Mouse (Mus musculus): ENCODE measurements at regions not wholly inside any gene's neighbourhood (a gene's known extent, or its start where the extent isn't known, plus 50 kb on each side); places are given as distances from the start of the nearest gene placed in this dataset.
A peak's percentile ranks its signal among the peaks of the same experiment; 100 is the strongest.

GRCm38 (mm10) chr15:7459992-7460820 lies 62.0 kb upstream of the Egflam start:
- H3K9ac ChIP-seq = no peak overlapping the region
- H3K4me2 ChIP-seq (replicated peaks) = no peak overlapping the region
- H3K27ac ChIP-seq = no peak overlapping the region
- peak; percentile 56 for ATAC-seq (ENCODE audit: insufficient number of reproducible peaks, insufficient read depth, low FRiP score, low TSS enrichment)
- H3K36me3 ChIP-seq = no peaks in the 10 kb centered on the region
- H3K9me3 ChIP-seq = no peaks in the 10 kb centered on the region
- H3K27me3 ChIP-seq = peaks cover 12% of the 10 kb centered on the region
- H3K4me3 ChIP-seq = no peak overlapping the region
- WGBS = 28% methylated on average over 9 of the region's 9 CpGs
- H3K4me1 ChIP-seq = no peaks in the 10 kb centered on the region

GRCm38 (mm10) chr15:7462549-7462948 lies 64.4 kb upstream of the Egflam start:
- H3K4me1 ChIP-seq = no peaks in the 10 kb centered on the region
- no peak overlapping the region for H3K4me2 ChIP-seq (replicated peaks)
- H3K36me3 ChIP-seq = no peaks in the 10 kb centered on the region
- no peak overlapping the region for H3K9ac ChIP-seq
- H3K9me3 ChIP-seq = no peaks in the 10 kb centered on the region
- no peak overlapping the region for H3K4me3 ChIP-seq
- 78% methylated on average over 18 of the region's 18 CpGs for WGBS
- no peak overlapping the region for H3K27ac ChIP-seq
- no peak for ATAC-seq (ENCODE audit: insufficient number of reproducible peaks, insufficient read depth, low FRiP score, low TSS enrichment)
- H3K27me3 ChIP-seq = peaks cover 12% of the 10 kb centered on the region

DNA sequence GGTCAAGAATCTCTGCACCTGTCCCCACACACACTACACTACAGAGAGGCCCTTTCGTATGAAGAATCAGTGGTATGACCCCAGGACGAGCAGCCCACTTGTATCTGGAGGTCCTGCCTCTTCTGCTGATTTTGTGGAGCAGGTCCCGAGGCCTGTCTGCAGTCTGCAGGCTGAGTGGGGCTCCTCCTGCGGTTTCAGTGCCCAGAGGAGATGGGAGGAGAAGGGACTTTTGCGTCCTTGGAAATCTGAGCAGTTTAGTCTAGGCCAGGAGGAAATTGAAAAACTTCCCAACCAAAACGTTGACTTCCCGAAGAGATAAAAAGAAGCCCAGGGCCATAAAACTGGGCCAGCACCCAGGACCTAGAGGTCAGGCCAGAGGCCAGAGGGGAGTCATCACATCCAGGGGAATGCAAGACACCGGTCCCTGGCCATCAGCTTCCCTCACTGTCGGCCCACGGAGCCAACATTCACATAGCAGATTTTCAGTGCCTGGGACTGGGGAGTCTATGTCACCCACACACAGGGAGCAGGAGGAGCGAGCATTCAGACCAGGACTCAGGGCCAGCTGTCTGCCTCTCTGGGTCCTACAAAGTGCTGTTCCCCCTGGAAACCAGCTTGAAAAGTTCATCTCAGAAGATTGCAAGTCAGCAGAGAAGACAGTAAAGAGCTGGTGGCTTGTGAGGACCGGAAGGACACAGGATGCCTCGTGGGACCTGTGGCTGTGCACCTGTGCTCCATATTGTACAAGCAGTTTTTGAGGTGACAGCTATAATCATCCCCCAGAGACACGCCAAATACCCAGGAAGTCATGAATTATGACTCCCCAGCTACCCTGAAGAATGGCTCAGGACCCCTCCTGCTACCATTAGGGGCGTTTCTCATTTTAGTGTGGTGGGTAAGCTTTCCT lies 65.5 kb upstream of the Egflam start:
- H3K4me1 ChIP-seq = no peaks in the 10 kb centered on the region
- peaks cover 9% of the 10 kb centered on the region for H3K27me3 ChIP-seq
- H3K9ac ChIP-seq = no peak overlapping the region
- ATAC-seq (ENCODE audit: insufficient number of reproducible peaks, insufficient read depth, low FRiP score, low TSS enrichment) = no peak
- no peak overlapping the region for H3K27ac ChIP-seq
- no peak overlapping the region for H3K4me3 ChIP-seq
- WGBS = 73% methylated on average over 15 of the region's 15 CpGs
- no peaks in the 10 kb centered on the region for H3K9me3 ChIP-seq
- no peaks in the 10 kb centered on the region for H3K36me3 ChIP-seq
- H3K4me2 ChIP-seq (replicated peaks) = no peak overlapping the region

DNA sequence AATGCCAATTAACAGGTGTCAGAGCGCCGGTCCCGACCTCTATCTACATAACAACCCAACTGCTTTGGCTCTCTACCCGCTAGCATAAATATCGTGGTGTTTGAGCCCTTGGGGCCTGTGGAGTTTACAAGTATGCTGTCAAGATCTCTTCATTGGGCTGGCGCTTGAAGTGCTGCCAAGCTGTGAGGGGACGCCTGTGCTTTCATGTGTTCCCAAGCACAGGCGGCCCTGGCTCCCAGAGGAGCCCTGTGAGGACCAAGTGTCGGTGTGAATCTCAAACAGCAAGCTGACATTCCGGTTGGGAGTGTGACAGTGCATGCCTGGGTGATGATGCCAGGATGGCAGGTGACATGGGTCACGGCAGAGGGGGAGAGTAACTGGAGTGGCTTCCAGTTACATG lies 82.0 kb upstream of the Egflam start:
- no peak for ATAC-seq (ENCODE audit: insufficient number of reproducible peaks, insufficient read depth, low FRiP score, low TSS enrichment)
- WGBS = 6% methylated on average over 11 of the region's 11 CpGs
- H3K9me3 ChIP-seq = no peaks in the 10 kb centered on the region
- H3K27ac ChIP-seq = no peak overlapping the region
- H3K4me2 ChIP-seq (replicated peaks) = no peak overlapping the region
- H3K4me1 ChIP-seq = 0 out of 2 replicates have a peak, but pooled peaks cover 5% of the 10 kb centered on the region
- H3K9ac ChIP-seq = no peak overlapping the region
- no peak overlapping the region for H3K4me3 ChIP-seq
- H3K27me3 ChIP-seq = peaks cover 18% of the 10 kb centered on the region; the same call in 1 of the 2 replicates
- H3K36me3 ChIP-seq = no peaks in the 10 kb centered on the region

DNA sequence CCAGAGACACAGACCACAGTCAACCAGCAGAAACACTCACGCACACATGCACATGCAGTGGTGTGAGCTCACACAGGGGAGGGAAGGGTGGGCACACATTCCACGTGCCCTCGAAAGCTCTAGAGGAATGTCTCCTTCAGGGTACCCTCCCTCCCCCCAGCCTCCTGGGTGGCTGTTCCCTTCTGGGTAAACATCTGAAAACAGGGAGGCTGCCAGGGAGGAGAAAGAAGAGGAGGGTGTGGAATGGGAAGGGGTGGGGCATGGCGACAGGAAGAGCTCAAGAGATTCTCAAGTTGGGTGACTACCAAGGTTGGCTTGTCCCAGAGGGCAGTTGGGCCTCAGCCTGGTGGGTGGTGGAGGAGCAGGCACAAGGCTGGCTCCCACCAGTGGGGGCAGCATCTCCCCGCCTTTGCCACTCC lies 82.6 kb upstream of the Egflam start:
- Histone ChIP-seq H3K36me3 (no peaks in the 10 kb centered on the region), H3K27ac (no peak overlapping the region), H3K4me1 (0 out of 2 replicates have a peak, but pooled peaks cover 5% of the 10 kb centered on the region), H3K4me3 (no peak overlapping the region), H3K9ac (no peak overlapping the region), H3K4me2 (replicated peaks) (no peak overlapping the region), H3K9me3 (no peaks in the 10 kb centered on the region), H3K27me3 (peaks cover 18% of the 10 kb centered on the region; the same call in 1 of the 2 replicates)
- ATAC-seq (ENCODE audit: insufficient number of reproducible peaks, insufficient read depth, low FRiP score, low TSS enrichment) = no peak
- 30% methylated on average over 5 of the region's 5 CpGs for WGBS

DNA sequence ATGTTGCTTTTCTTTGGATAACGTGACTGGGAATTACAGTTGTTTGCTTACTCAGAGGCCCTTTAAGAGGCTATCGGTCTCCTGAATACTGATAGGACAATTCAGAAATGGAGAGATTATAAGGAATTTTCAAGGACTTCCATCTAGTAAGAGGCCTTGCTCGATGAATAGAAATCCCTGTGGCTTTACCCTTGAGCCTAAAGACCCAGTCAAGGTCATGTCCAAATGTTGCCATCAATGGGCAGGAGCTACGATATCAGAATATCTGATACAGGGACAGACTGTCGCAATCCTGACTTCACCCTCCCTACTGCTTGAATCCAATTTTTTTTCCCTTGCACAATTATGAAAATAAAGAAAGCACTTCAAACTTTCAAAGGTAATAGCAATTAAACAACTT lies 85.5 kb upstream of the Egflam start:
- Histone ChIP-seq H3K4me1 (0 out of 2 replicates have a peak, but pooled peaks cover 5% of the 10 kb centered on the region), H3K9ac (no peak overlapping the region), H3K27ac (no peak overlapping the region), H3K4me3 (no peak overlapping the region), H3K36me3 (no peaks in the 10 kb centered on the region), H3K4me2 (replicated peaks) (no peak overlapping the region), H3K9me3 (no peaks in the 10 kb centered on the region), H3K27me3 (peaks cover 16% of the 10 kb centered on the region; the same call in 1 of the 2 replicates)
- ATAC-seq (ENCODE audit: insufficient number of reproducible peaks, insufficient read depth, low FRiP score, low TSS enrichment) = no peak
- 77% methylated on average over 5 of the region's 5 CpGs for WGBS

DNA sequence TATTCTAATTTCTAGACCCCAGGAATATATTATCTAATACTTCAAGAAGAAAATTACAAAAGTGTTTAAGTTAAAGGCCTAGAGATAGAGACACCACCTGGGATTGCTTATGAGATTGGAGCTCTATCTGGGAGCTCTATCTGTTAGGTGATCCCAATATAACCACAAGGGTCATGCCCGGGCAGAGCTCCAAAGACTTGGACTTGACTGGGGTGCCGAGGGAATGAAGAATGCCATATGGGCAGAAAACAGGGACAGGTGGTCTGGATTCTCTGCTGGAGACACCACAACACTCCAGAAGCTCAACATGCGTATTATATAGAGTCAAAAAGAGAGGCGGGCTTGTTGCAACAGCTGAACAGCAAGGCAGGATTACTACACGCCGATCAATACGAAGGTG lies 92.9 kb upstream of the Egflam start:
- no peaks in the 10 kb centered on the region for H3K36me3 ChIP-seq
- WGBS = 89% methylated on average over 7 of the region's 7 CpGs
- no peak overlapping the region for H3K9ac ChIP-seq
- H3K27ac ChIP-seq = no peak overlapping the region
- no peaks in the 10 kb centered on the region for H3K9me3 ChIP-seq
- H3K4me1 ChIP-seq = no peaks in the 10 kb centered on the region
- no peaks in the 10 kb centered on the region for H3K27me3 ChIP-seq
- no peak for ATAC-seq (ENCODE audit: insufficient number of reproducible peaks, insufficient read depth, low FRiP score, low TSS enrichment)
- no peak overlapping the region for H3K4me2 ChIP-seq (replicated peaks)
- no peak overlapping the region for H3K4me3 ChIP-seq

DNA sequence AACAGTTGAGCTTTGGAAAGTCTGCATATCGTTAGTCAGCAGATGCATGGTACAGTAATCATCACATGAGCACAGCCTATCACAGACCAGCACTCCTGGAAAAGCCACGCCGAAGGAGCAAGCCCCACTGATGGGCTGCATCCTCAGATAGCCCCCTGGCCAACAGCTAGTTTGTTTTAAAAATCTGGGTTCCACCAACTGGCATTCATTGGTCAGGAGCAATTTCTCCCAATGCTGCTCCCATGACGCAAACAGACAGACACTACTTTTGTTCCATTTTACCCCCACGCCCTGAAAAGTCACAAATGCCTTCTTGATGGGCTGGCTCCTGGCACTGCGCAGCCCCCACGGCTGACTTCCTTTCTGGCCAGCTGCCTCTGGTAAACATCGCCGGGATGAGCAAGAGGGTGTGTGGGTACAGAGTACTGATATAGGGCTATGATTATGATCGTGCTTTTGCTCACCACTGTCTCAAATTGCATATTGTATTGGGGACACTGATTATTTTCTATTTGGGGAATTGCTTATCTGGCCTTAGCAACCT lies 95.0 kb upstream of the Egflam start:
- Histone ChIP-seq H3K9me3 (no peaks in the 10 kb centered on the region), H3K4me3 (no peak overlapping the region), H3K27me3 (no peaks in the 10 kb centered on the region), H3K27ac (no peak overlapping the region), H3K36me3 (no peaks in the 10 kb centered on the region), H3K9ac (no peak overlapping the region), H3K4me1 (no peaks in the 10 kb centered on the region), H3K4me2 (replicated peaks) (no peak overlapping the region)
- WGBS = 75% methylated on average over 10 of the region's 10 CpGs
- ATAC-seq (ENCODE audit: insufficient number of reproducible peaks, insufficient read depth, low FRiP score, low TSS enrichment) = no peak

DNA sequence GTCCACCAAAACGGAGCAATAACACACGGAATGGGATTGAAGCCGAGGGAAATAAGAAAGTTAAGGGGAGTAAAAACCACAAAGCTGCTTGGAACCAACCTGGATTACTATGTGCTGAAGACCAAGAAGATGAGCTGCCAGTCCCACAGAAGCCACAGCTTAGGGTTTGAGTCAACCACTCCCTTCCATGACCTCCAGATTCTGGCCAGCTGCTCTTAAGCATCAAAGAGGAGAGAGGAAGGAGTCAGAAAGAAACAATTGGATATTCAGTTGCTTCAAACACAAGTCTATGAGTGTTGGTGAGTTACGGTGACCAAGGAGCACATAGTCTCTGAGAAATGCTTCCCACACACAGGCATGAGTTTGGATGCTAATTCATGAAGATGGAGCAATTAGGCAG lies 99.7 kb upstream of the Egflam start:
- Histone ChIP-seq H3K9me3 (no peaks in the 10 kb centered on the region), H3K27me3 (no peaks in the 10 kb centered on the region), H3K36me3 (no peaks in the 10 kb centered on the region), H3K4me2 (replicated peaks) (no peak overlapping the region), H3K27ac (no peak overlapping the region), H3K4me3 (no peak overlapping the region), H3K9ac (no peak overlapping the region), H3K4me1 (no peaks in the 10 kb centered on the region)
- no peak for ATAC-seq (ENCODE audit: insufficient number of reproducible peaks, insufficient read depth, low FRiP score, low TSS enrichment)
- WGBS = 91% methylated on average over 4 of the region's 4 CpGs

- 66% methylated on average over 8 of the region's 8 CpGs for WGBS
- Histone ChIP-seq H3K4me2 (replicated peaks) (no peak overlapping the region), H3K4me3 (no peak overlapping the region), H3K27ac (no peak overlapping the region), H3K36me3 (no peaks in the 10 kb centered on the region), H3K27me3 (no peaks in the 10 kb centered on the region), H3K4me1 (no peaks in the 10 kb centered on the region), H3K9me3 (no peaks in the 10 kb centered on the region), H3K9ac (no peak overlapping the region)
- ATAC-seq (ENCODE audit: insufficient number of reproducible peaks, insufficient read depth, low FRiP score, low TSS enrichment) = no peak
These were observed 110.3 kb upstream of the Egflam start for GRCm38 (mm10) chr15:7508535-7508934.

GRCm38 (mm10) chr15:7514743-7515273 lies 116.6 kb upstream of the Egflam start:
- Histone ChIP-seq H3K27ac (no peak overlapping the region), H3K4me1 (no peaks in the 10 kb centered on the region), H3K9ac (no peak overlapping the region), H3K36me3 (no peaks in the 10 kb centered on the region), H3K9me3 (no peaks in the 10 kb centered on the region), H3K4me2 (replicated peaks) (no peak overlapping the region), H3K4me3 (no peak overlapping the region), H3K27me3 (no peaks in the 10 kb centered on the region)
- ATAC-seq (ENCODE audit: insufficient number of reproducible peaks, insufficient read depth, low FRiP score, low TSS enrichment) = no peak
- 64% methylated on average over 13 of the region's 13 CpGs for WGBS

Data from embryonic facial prominence, embryonic 12.5 days (tissue).